Mouse (Mus musculus): ENCODE results near the gene Pkmyt1. TPM values are rescaled to one million over a fixed set of nuclear protein-coding genes. Genes with fewer than 3 reads are reported as not detected.

Pkmyt1 gene
- polyA plus RNA-seq, 1 experiment from 2014 or later = 56.3 TPM

GRCm38 (mm10) chr17:23776216-23776615 lies 50.1 kb downstream of the Pkmyt1 start:
- ATAC-seq (replicated peaks; ENCODE audit: low FRiP score) = no peak
- 71% methylated on average over 10 of the region's 10 CpGs for WGBS

GRCm38 (mm10) chr17:23777141-23777540 lies 51.0 kb downstream of the Pkmyt1 start:
- Histone ChIP-seq H3K4me2 (no peak overlapping the region), H3K27me3 (no peaks in the 10 kb centered on the region), H3K9me3 (replicated peaks) (no peaks in the 10 kb centered on the region), H3K9ac (no peak overlapping the region), H3K4me1 (0 out of 2 replicates have a peak, but pooled peaks cover 2% of the 10 kb centered on the region), H3K36me3 (no peaks in the 10 kb centered on the region), H3K4me3 (replicated peaks) (no peak overlapping the region), H3K27ac (no peak overlapping the region)
- no peak for ATAC-seq (replicated peaks; ENCODE audit: low FRiP score)
- 65% methylated on average over 2 of the region's 2 CpGs for WGBS

More at GRCm38 (mm10) chr17:23776216-23776615, 50.1 kb downstream of the Pkmyt1 start:
- Histone ChIP-seq H3K27me3 (no peaks in the 10 kb centered on the region), H3K9me3 (replicated peaks) (no peaks in the 10 kb centered on the region), H3K9ac (no peak overlapping the region), H3K4me2 (no peak overlapping the region), H3K27ac (no peak overlapping the region), H3K36me3 (no peaks in the 10 kb centered on the region), H3K4me3 (replicated peaks) (no peak overlapping the region), H3K4me1 (peaks cover 7% of the 10 kb centered on the region; the same call in 1 of the 2 replicates)

- H3K4me3 ChIP-seq (replicated peaks) = no peak overlapping the region
- no peak overlapping the region for H3K4me2 ChIP-seq
- WGBS = 42% methylated on average over 2 of the region's 2 CpGs
- H3K9ac ChIP-seq = no peak overlapping the region
- no peak overlapping the region for H3K27ac ChIP-seq
- no peaks in the 10 kb centered on the region for H3K9me3 ChIP-seq (replicated peaks)
- no peaks in the 10 kb centered on the region for H3K36me3 ChIP-seq
- 0 out of 2 replicates have a peak, but pooled peaks cover 2% of the 10 kb centered on the region for H3K4me1 ChIP-seq
- H3K27me3 ChIP-seq = no peaks in the 10 kb centered on the region
- no peak for ATAC-seq (replicated peaks; ENCODE audit: low FRiP score)
These were observed 52.3 kb downstream of the Pkmyt1 start for GRCm38 (mm10) chr17:23778447-23778846.

- no peak for ATAC-seq (replicated peaks; ENCODE audit: low FRiP score)
- H3K27ac ChIP-seq = no peak overlapping the region
- no peak overlapping the region for H3K9ac ChIP-seq
- H3K4me1 ChIP-seq = peaks cover 12% of the 10 kb centered on the region
- H3K27me3 ChIP-seq = no peaks in the 10 kb centered on the region
- no peaks in the 10 kb centered on the region for H3K9me3 ChIP-seq (replicated peaks)
- H3K4me2 ChIP-seq = no peak overlapping the region
- no peaks in the 10 kb centered on the region for H3K36me3 ChIP-seq
- H3K4me3 ChIP-seq (replicated peaks) = no peak overlapping the region
These were observed 57.2 kb downstream of the Pkmyt1 start for GRCm38 (mm10) chr17:23783352-23783751.

GRCm38 (mm10) chr17:23785561-23786471 lies 59.7 kb downstream of the Pkmyt1 start, which contains the start of gene Flywch2:
Gene Flywch2, minus strand, starts transcription at chr17:23786081.
- Histone ChIP-seq H3K27me3 (no peaks in the 10 kb centered on the region), H3K9me3 (replicated peaks) (no peaks in the 10 kb centered on the region), H3K9ac (peak within 1 kb of the TSS; percentile 62), H3K36me3 (no peaks in the 10 kb centered on the region), H3K4me2 (peak within 1 kb of the TSS; percentile 83), H3K4me1 (peaks cover 26% of the 10 kb centered on the region), H3K27ac (peak within 1 kb of the TSS; percentile 65), H3K4me3 (replicated peaks) (peak within 1 kb of the TSS; percentile 56)
- 2% methylated on average over 43 of the region's 43 CpGs for WGBS
- ATAC-seq (replicated peaks; ENCODE audit: low FRiP score) = peak; percentile 77

Other genes starting within 250 kb of the Pkmyt1 start
- not detected in 2 replicates for gene Vmn2r117, start 246.6 kb upstream of the Pkmyt1 start, polyA plus RNA-seq (2015; fragmentation: Nextera tagmentation; extraction: Ambion mirVana)
- gene Zfp213, start 162.1 kb upstream of the Pkmyt1 start, polyA plus RNA-seq (2015; fragmentation: Nextera tagmentation; extraction: Ambion mirVana) = 20.9 and 22.8 TPM in 2 replicates
- 16.3 and 16.5 TPM in 2 replicates for gene Zfp13, start 126.8 kb upstream of the Pkmyt1 start, polyA plus RNA-seq (2015; fragmentation: Nextera tagmentation; extraction: Ambion mirVana)
- gene Zscan10, start 125.5 kb upstream of the Pkmyt1 start, polyA plus RNA-seq (2015; fragmentation: Nextera tagmentation; extraction: Ambion mirVana) = not detected in 2 replicates
- gene Mmp25, start 81.1 kb upstream of the Pkmyt1 start, polyA plus RNA-seq (2015; fragmentation: Nextera tagmentation; extraction: Ambion mirVana) = 1.1 and 1.3 TPM in 2 replicates
- gene Bicdl2, start 65.8 kb upstream of the Pkmyt1 start, polyA plus RNA-seq (2015; fragmentation: Nextera tagmentation; extraction: Ambion mirVana) = 1.3 and 1.5 TPM in 2 replicates
- 63.2 and 69.5 TPM in 2 replicates for gene Hcfc1r1, start 52.7 kb upstream of the Pkmyt1 start, polyA plus RNA-seq (2015; fragmentation: Nextera tagmentation; extraction: Ambion mirVana)
- 52.4 and 53.4 TPM in 2 replicates for gene Thoc6, start 52.5 kb upstream of the Pkmyt1 start, polyA plus RNA-seq (2015; fragmentation: Nextera tagmentation; extraction: Ambion mirVana)
- 27.5 and 29.5 TPM in 2 replicates for gene Tnfrsf12a, start 48.9 kb upstream of the Pkmyt1 start, polyA plus RNA-seq (2015; fragmentation: Nextera tagmentation; extraction: Ambion mirVana)
- 189 and 191 TPM in 2 replicates for gene Cldn6, start 47.1 kb upstream of the Pkmyt1 start, polyA plus RNA-seq (2015; fragmentation: Nextera tagmentation; extraction: Ambion mirVana)
- gene Cldn9, start 42.3 kb upstream of the Pkmyt1 start, polyA plus RNA-seq (2015; fragmentation: Nextera tagmentation; extraction: Ambion mirVana) = 51.2 and 53.1 TPM in 2 replicates
- gene 1520401A03Rik, start 3.6 kb upstream of the Pkmyt1 start, polyA plus RNA-seq (2015; fragmentation: Nextera tagmentation; extraction: Ambion mirVana) = 0.14 and 0.88 TPM in 2 replicates
- gene Paqr4, start 14.5 kb downstream of the Pkmyt1 start, polyA plus RNA-seq (2015; fragmentation: Nextera tagmentation; extraction: Ambion mirVana) = 19.8 and 23.8 TPM in 2 replicates
- gene Kremen2, start 19.5 kb downstream of the Pkmyt1 start, polyA plus RNA-seq (2015; fragmentation: Nextera tagmentation; extraction: Ambion mirVana) = 1.9 and 2.2 TPM in 2 replicates
- 89.5 and 91.0 TPM in 2 replicates for gene Flywch1, start 45.3 kb downstream of the Pkmyt1 start, polyA plus RNA-seq (2015; fragmentation: Nextera tagmentation; extraction: Ambion mirVana)
- 35.0 and 37.4 TPM in 2 replicates for gene Flywch2, start 59.7 kb downstream of the Pkmyt1 start, polyA plus RNA-seq (2015; fragmentation: Nextera tagmentation; extraction: Ambion mirVana)
- gene Srrm2, start 64.2 kb downstream of the Pkmyt1 start, polyA plus RNA-seq (2015; fragmentation: Nextera tagmentation; extraction: Ambion mirVana) = 496 and 536 TPM in 2 replicates
- 999 and 1,052 TPM in 2 replicates for gene Elob, start 102.8 kb downstream of the Pkmyt1 start, polyA plus RNA-seq (2015; fragmentation: Nextera tagmentation; extraction: Ambion mirVana)
- gene Prss33, start 109.7 kb downstream of the Pkmyt1 start, polyA plus RNA-seq (2015; fragmentation: Nextera tagmentation; extraction: Ambion mirVana) = 0.18 TPM in 1 of 2 replicates, not detected in the other
- gene Prss32, start 117.5 kb downstream of the Pkmyt1 start, polyA plus RNA-seq (2015; fragmentation: Nextera tagmentation; extraction: Ambion mirVana) = 1.8 TPM in 1 of 2 replicates, not detected in the other
- 3.2 and 3.3 TPM in 2 replicates for gene Prss41, start 117.8 kb downstream of the Pkmyt1 start, polyA plus RNA-seq (2015; fragmentation: Nextera tagmentation; extraction: Ambion mirVana)
- gene Prss21, start 141.7 kb downstream of the Pkmyt1 start, polyA plus RNA-seq (2015; fragmentation: Nextera tagmentation; extraction: Ambion mirVana) = not detected in 2 replicates
- not detected in 2 replicates for gene Dcpp1, start 154.5 kb downstream of the Pkmyt1 start, polyA plus RNA-seq (2015; fragmentation: Nextera tagmentation; extraction: Ambion mirVana)
- gene Dcpp2, start 154.5 kb downstream of the Pkmyt1 start, polyA plus RNA-seq (2015; fragmentation: Nextera tagmentation; extraction: Ambion mirVana) = not detected in 2 replicates
- not detected in 2 replicates for gene Dcpp3, start 191.1 kb downstream of the Pkmyt1 start, polyA plus RNA-seq (2015; fragmentation: Nextera tagmentation; extraction: Ambion mirVana)
- gene Sbp, start 215.3 kb downstream of the Pkmyt1 start, polyA plus RNA-seq (2015; fragmentation: Nextera tagmentation; extraction: Ambion mirVana) = not detected in 2 replicates
- gene Sbpl, start 228.9 kb downstream of the Pkmyt1 start, polyA plus RNA-seq (2015; fragmentation: Nextera tagmentation; extraction: Ambion mirVana) = not detected in 2 replicates

Data from kidney, embryonic 15.5 days (tissue).